Mouse (Mus musculus): Measurements from ENCODE around the gene Dlg2. TPM values are rescaled to one million over a fixed set of nuclear protein-coding genes. Genes with fewer than 3 reads are reported as not detected.

Dlg2 gene
- polyA plus RNA-seq, 1 experiment from 2014 or later, result 0.51 TPM

- H3K9ac ChIP-seq (ENCODE audit: low read depth, low read length), result no peak overlapping the region
- H3K27ac ChIP-seq (ENCODE audit: low read length), result no peak overlapping the region
- no peak overlapping the region for H3K4me2 ChIP-seq (ENCODE audit: low read depth, low read length)
- no peak overlapping the region for H3K4me3 ChIP-seq (ENCODE audit: low read depth, low read length)
- ATAC-seq (ENCODE audit: low read depth), result no peak
- no peaks in the 10 kb centered on the region for H3K4me1 ChIP-seq (ENCODE audit: control insufficient read depth, low read depth, low read length)
- no peaks in the 10 kb centered on the region for H3K9me3 ChIP-seq (replicated peaks; ENCODE audit: control insufficient read depth, low read length)
- no peaks in the 10 kb centered on the region for H3K36me3 ChIP-seq (ENCODE audit: control insufficient read depth, insufficient read depth)
- H3K27me3 ChIP-seq (ENCODE audit: control insufficient read depth, insufficient read depth, low read depth, low read length), result no peaks in the 10 kb centered on the region
These were observed 1291.2 kb downstream of the Dlg2 start for GRCm38 (mm10) chr7:91767648-91768047.

- Histone ChIP-seq H3K27ac (ENCODE audit: low read length) (no peak overlapping the region), H3K9ac (ENCODE audit: low read depth, low read length) (no peak overlapping the region), H3K4me3 (ENCODE audit: low read depth, low read length) (no peak overlapping the region), H3K36me3 (ENCODE audit: control insufficient read depth, insufficient read depth) (no peaks in the 10 kb centered on the region), H3K4me2 (ENCODE audit: low read depth, low read length) (no peak overlapping the region), H3K9me3 (replicated peaks; ENCODE audit: control insufficient read depth, low read length) (no peaks in the 10 kb centered on the region), H3K4me1 (ENCODE audit: control insufficient read depth, low read depth, low read length) (no peaks in the 10 kb centered on the region), H3K27me3 (ENCODE audit: control insufficient read depth, insufficient read depth, low read depth, low read length) (no peaks in the 10 kb centered on the region)
- no peak for ATAC-seq (ENCODE audit: low read depth)
These were observed 1302.2 kb downstream of the Dlg2 start for GRCm38 (mm10) chr7:91778673-91779072.

DNA sequence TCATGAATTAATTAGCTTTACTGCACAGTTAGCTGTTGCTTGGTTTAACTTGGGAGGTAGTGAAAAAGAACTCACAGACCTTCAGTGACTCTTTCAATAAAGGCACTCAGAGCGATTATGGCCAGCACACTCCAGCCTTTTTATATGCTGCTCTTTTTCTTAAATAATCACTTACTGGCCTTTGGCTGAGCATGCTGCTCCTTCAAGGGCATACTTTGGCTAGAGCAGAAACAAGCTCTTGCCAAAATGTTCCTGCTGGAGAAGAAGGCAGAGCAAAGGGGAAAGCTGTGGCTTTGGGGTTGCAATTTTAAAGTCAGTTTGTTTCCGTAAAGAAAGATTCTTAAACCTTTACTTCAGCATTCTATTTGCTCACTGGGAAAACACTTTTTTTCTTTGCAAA lies 1308.1 kb downstream of the Dlg2 start:
- Histone ChIP-seq H3K4me3 (ENCODE audit: low read depth, low read length) (no peak overlapping the region), H3K27me3 (ENCODE audit: control insufficient read depth, insufficient read depth, low read depth, low read length) (no peaks in the 10 kb centered on the region), H3K4me1 (ENCODE audit: control insufficient read depth, low read depth, low read length) (no peaks in the 10 kb centered on the region), H3K27ac (ENCODE audit: low read length) (no peak overlapping the region), H3K9me3 (replicated peaks; ENCODE audit: control insufficient read depth, low read length) (no peaks in the 10 kb centered on the region), H3K9ac (ENCODE audit: low read depth, low read length) (no peak overlapping the region), H3K4me2 (ENCODE audit: low read depth, low read length) (no peak overlapping the region), H3K36me3 (ENCODE audit: control insufficient read depth, insufficient read depth) (no peaks in the 10 kb centered on the region)
- WGBS (ENCODE audit: insufficient replicate concordance), result 64% methylated on average over 2 of the region's 2 CpGs
- ATAC-seq (ENCODE audit: low read depth), result no peak

- Histone ChIP-seq H3K27me3 (ENCODE audit: control insufficient read depth, insufficient read depth, low read depth, low read length) (no peaks in the 10 kb centered on the region), H3K9ac (ENCODE audit: low read depth, low read length) (no peak overlapping the region), H3K4me3 (ENCODE audit: low read depth, low read length) (no peak overlapping the region), H3K4me1 (ENCODE audit: control insufficient read depth, low read depth, low read length) (no peaks in the 10 kb centered on the region), H3K9me3 (replicated peaks; ENCODE audit: control insufficient read depth, low read length) (no peaks in the 10 kb centered on the region), H3K4me2 (ENCODE audit: low read depth, low read length) (no peak overlapping the region), H3K36me3 (ENCODE audit: control insufficient read depth, insufficient read depth) (no peaks in the 10 kb centered on the region), H3K27ac (ENCODE audit: low read length) (no peak overlapping the region)
- 68% methylated on average over 5 of the region's 5 CpGs for WGBS (ENCODE audit: insufficient replicate concordance)
- ATAC-seq (ENCODE audit: low read depth), result no peak
These were observed 1309.0 kb downstream of the Dlg2 start for GRCm38 (mm10) chr7:91785445-91785844.

- no peak for ATAC-seq (ENCODE audit: low read depth)
- no peaks in the 10 kb centered on the region for H3K27me3 ChIP-seq (ENCODE audit: control insufficient read depth, insufficient read depth, low read depth, low read length)
- no peak overlapping the region for H3K27ac ChIP-seq (ENCODE audit: low read length)
These were observed 1309.4 kb downstream of the Dlg2 start for GRCm38 (mm10) chr7:91785871-91786270.

GRCm38 (mm10) chr7:91790949-91791564 lies 1314.6 kb downstream of the Dlg2 start:
- Histone ChIP-seq H3K4me1 (ENCODE audit: control insufficient read depth, low read depth, low read length) (no peaks in the 10 kb centered on the region), H3K4me2 (ENCODE audit: low read depth, low read length) (no peak overlapping the region), H3K36me3 (ENCODE audit: control insufficient read depth, insufficient read depth) (no peaks in the 10 kb centered on the region), H3K27me3 (ENCODE audit: control insufficient read depth, insufficient read depth, low read depth, low read length) (no peaks in the 10 kb centered on the region), H3K4me3 (ENCODE audit: low read depth, low read length) (no peak overlapping the region), H3K9me3 (replicated peaks; ENCODE audit: control insufficient read depth, low read length) (no peaks in the 10 kb centered on the region), H3K9ac (ENCODE audit: low read depth, low read length) (no peak overlapping the region), H3K27ac (ENCODE audit: low read length) (no peak overlapping the region)
- no peak for ATAC-seq (ENCODE audit: low read depth)
- 53% methylated on average over 4 of the region's 4 CpGs for WGBS (ENCODE audit: insufficient replicate concordance)

More at GRCm38 (mm10) chr7:91785871-91786270, 1309.4 kb downstream of the Dlg2 start:
- Histone ChIP-seq H3K9me3 (replicated peaks; ENCODE audit: control insufficient read depth, low read length) (no peaks in the 10 kb centered on the region), H3K4me3 (ENCODE audit: low read depth, low read length) (no peak overlapping the region), H3K4me1 (ENCODE audit: control insufficient read depth, low read depth, low read length) (no peaks in the 10 kb centered on the region), H3K9ac (ENCODE audit: low read depth, low read length) (no peak overlapping the region), H3K36me3 (ENCODE audit: control insufficient read depth, insufficient read depth) (no peaks in the 10 kb centered on the region), H3K4me2 (ENCODE audit: low read depth, low read length) (no peak overlapping the region)
- 50% methylated on average over 3 of the region's 3 CpGs for WGBS (ENCODE audit: insufficient replicate concordance)

GRCm38 (mm10) chr7:91806632-91807031 lies 1330.2 kb downstream of the Dlg2 start:
- WGBS (ENCODE audit: insufficient replicate concordance), result 46% methylated on average over 4 of the region's 4 CpGs
- Histone ChIP-seq H3K4me3 (ENCODE audit: low read depth, low read length) (no peak overlapping the region), H3K27me3 (ENCODE audit: control insufficient read depth, insufficient read depth, low read depth, low read length) (no peaks in the 10 kb centered on the region), H3K9me3 (replicated peaks; ENCODE audit: control insufficient read depth, low read length) (no peaks in the 10 kb centered on the region), H3K36me3 (ENCODE audit: control insufficient read depth, insufficient read depth) (no peaks in the 10 kb centered on the region), H3K4me1 (ENCODE audit: control insufficient read depth, low read depth, low read length) (no peaks in the 10 kb centered on the region), H3K9ac (ENCODE audit: low read depth, low read length) (no peak overlapping the region), H3K27ac (ENCODE audit: low read length) (no peak overlapping the region), H3K4me2 (ENCODE audit: low read depth, low read length) (no peak overlapping the region)
- no peak for ATAC-seq (ENCODE audit: low read depth)

DNA sequence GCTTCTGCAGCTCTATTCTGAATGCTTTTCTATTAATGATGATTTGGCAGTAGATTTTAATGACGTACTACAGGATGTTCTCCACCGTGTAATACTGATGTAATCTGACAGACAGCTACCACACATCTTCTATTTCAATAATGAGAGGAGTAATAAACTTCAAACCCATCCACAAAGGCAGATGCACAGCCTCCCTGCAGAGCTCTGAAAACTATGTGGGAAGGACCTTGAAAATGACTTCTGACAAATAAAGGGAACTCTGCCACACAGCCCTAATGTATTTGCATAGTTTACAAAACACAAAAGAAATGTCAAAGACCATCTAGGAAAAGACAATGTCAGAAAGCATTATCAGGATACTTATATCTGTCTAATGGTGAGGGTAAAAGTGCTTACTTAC lies 1334.3 kb downstream of the Dlg2 start:
- Histone ChIP-seq H3K4me2 (ENCODE audit: low read depth, low read length) (no peak overlapping the region), H3K27me3 (ENCODE audit: control insufficient read depth, insufficient read depth, low read depth, low read length) (no peaks in the 10 kb centered on the region), H3K9ac (ENCODE audit: low read depth, low read length) (no peak overlapping the region), H3K4me1 (ENCODE audit: control insufficient read depth, low read depth, low read length) (no peaks in the 10 kb centered on the region), H3K4me3 (ENCODE audit: low read depth, low read length) (no peak overlapping the region), H3K27ac (ENCODE audit: low read length) (no peak overlapping the region), H3K9me3 (replicated peaks; ENCODE audit: control insufficient read depth, low read length) (no peaks in the 10 kb centered on the region), H3K36me3 (ENCODE audit: control insufficient read depth, insufficient read depth) (no peaks in the 10 kb centered on the region)
- ATAC-seq (ENCODE audit: low read depth), result no peak
- WGBS (ENCODE audit: insufficient replicate concordance), result 35% methylated on average over 2 of the region's 2 CpGs

DNA sequence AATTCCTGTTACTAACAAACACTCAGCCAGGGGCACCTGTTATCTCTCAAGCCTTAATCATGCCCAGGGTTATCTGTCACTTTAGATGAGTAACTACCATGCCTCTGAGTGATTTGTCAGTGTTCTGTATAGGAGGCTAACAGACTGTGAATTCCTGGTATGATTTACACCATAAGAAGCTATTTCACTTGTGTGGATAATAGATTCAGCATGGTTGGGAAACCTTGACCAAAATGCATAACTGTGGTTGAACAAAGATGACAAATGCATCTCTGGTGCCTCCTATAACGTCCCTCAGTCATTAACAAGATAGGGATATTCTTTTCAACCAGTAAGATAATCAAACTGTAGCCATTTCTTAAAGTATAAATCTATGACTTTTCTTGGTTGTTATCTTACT lies 1341.5 kb downstream of the Dlg2 start:
- Histone ChIP-seq H3K9ac (ENCODE audit: low read depth, low read length) (no peak overlapping the region), H3K36me3 (ENCODE audit: control insufficient read depth, insufficient read depth) (no peaks in the 10 kb centered on the region), H3K27me3 (ENCODE audit: control insufficient read depth, insufficient read depth, low read depth, low read length) (no peaks in the 10 kb centered on the region), H3K4me2 (ENCODE audit: low read depth, low read length) (no peak overlapping the region), H3K9me3 (replicated peaks; ENCODE audit: control insufficient read depth, low read length) (no peaks in the 10 kb centered on the region), H3K27ac (ENCODE audit: low read length) (no peak overlapping the region), H3K4me3 (ENCODE audit: low read depth, low read length) (no peak overlapping the region), H3K4me1 (ENCODE audit: control insufficient read depth, low read depth, low read length) (no peaks in the 10 kb centered on the region)
- ATAC-seq (ENCODE audit: low read depth), result no peak
- 34% methylated on average over 1 of the region's 1 CpGs for WGBS (ENCODE audit: insufficient replicate concordance)

Data from liver, embryonic 16.5 days (tissue).